Mouse (Mus musculus): Measurements from ENCODE around the gene Zfp629. TPM values are rescaled to one million over a fixed set of nuclear protein-coding genes. Genes with fewer than 3 reads are reported as not detected.
A peak's percentile ranks its signal among the peaks of the same experiment; 100 is the strongest.

Zfp629 gene
- polyA plus RNA-seq, 1 experiment = 6.0 TPM

DNA sequence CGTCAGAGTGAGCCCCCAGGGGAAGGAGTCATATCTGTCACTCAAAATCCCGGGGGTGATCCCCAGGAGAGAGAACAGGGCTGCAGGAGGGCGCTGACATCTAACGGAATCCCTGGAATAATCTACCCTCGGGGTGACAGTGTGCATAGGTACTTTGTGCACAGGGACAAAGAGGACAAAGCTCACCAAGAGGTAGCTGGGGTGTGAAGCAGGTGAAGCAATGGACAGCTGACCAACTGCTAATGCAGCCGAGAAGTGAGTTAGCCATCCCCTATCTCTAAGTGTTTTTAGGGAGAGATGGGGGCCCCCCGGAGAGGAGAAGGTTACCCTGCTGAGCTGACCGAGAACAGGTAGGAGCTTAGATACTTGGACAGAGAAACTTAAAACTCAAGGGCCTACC, 1.5 kb downstream of the Zfp629 start:
- H3K9ac ChIP-seq (ENCODE audit: low read depth, poor library complexity, severe bottlenecking) = peak overlapping the region; percentile 97
- TF ChIP-seq POLR2A (IDR thresholded peaks at IDR 0.05; ENCODE audit: insufficient read depth, low read length) (no peak), CTCF (IDR thresholded peaks at IDR 0.05; ENCODE audit: low read depth, low read length) (no peak)
- H3K4me3 ChIP-seq (ENCODE audit: low read depth, low read length) = peak overlapping the region; percentile 65
- H3K27ac ChIP-seq (ENCODE audit: insufficient read depth, low read length) = no peak overlapping the region
- peaks cover 59% of the 10 kb centered on the region for H3K9me3 ChIP-seq (replicated peaks; ENCODE audit: control insufficient read depth, insufficient read depth, low read length, poor library complexity, severe bottlenecking)
- H3K36me3 ChIP-seq (ENCODE audit: control insufficient read depth, insufficient read depth, low read length, poor library complexity, severe bottlenecking) = no peaks in the 10 kb centered on the region
- no peaks in the 10 kb centered on the region; the same call in 1 of the 2 replicates for H3K27me3 ChIP-seq (ENCODE audit: control insufficient read depth, insufficient read depth, low read length, poor library complexity, severe bottlenecking)
- no peaks in the 10 kb centered on the region for H3K4me1 ChIP-seq (ENCODE audit: control insufficient read depth, insufficient read depth, low read length)

DNA sequence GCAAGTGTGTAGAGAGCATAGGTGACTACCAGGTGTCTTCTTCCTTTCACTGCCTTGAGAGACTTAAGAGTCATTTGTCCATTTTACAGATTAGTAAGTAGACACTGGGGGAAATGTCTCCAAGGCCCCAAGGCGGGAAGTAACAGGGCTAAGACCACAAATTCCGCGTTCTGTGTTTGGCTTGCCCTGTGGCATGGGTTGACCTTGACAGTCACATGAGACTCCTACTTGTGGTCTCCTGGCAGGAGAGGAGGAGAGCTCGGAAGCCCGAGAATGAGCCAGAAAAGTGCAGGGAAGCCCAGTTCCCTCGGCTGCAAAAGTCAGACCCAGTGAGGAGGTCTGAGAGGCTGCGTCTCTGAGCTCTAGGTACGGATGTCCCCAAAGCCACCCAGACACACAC, 2.1 kb downstream of the Zfp629 start:
- H3K4me3 ChIP-seq (ENCODE audit: low read depth, low read length) = no peak overlapping the region
- no peaks in the 10 kb centered on the region; the same call in 1 of the 2 replicates for H3K27me3 ChIP-seq (ENCODE audit: control insufficient read depth, insufficient read depth, low read length, poor library complexity, severe bottlenecking)
- H3K9ac ChIP-seq (ENCODE audit: low read depth, poor library complexity, severe bottlenecking) = no peak overlapping the region
- H3K4me1 ChIP-seq (ENCODE audit: control insufficient read depth, insufficient read depth, low read length) = no peaks in the 10 kb centered on the region
- no peaks in the 10 kb centered on the region for H3K36me3 ChIP-seq (ENCODE audit: control insufficient read depth, insufficient read depth, low read length, poor library complexity, severe bottlenecking)
- TF ChIP-seq POLR2A (IDR thresholded peaks at IDR 0.05; ENCODE audit: insufficient read depth, low read length) = no peak
- no peak for TF ChIP-seq EP300 (IDR thresholded peaks at IDR 0.05; ENCODE audit: insufficient read depth, low read depth, low read length)
- TF ChIP-seq CTCF (IDR thresholded peaks at IDR 0.05; ENCODE audit: low read depth, low read length) = no peak
- peaks cover 60% of the 10 kb centered on the region for H3K9me3 ChIP-seq (replicated peaks; ENCODE audit: control insufficient read depth, insufficient read depth, low read length, poor library complexity, severe bottlenecking)
- no peak overlapping the region for H3K27ac ChIP-seq (ENCODE audit: insufficient read depth, low read length)

DNA sequence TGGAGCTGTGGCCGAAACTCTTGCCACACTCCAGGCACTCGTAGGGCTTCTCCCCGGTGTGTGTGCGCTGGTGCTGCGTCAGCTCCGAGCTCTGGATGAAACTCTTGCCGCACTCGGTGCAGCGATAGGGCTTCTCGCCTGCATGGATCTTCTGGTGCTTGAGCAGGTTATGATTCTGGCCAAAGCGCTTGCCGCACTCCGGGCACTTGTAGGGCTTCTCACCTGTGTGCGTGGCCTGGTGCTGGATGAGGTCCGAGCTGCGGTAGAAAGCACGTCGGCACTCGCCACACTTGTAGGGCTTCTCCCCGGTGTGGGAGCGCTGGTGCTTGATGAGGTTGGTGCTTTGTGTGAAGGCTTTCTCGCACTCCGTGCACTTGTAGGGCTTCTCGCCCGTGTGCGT, 4.0 kb downstream of the Zfp629 start:
- TF ChIP-seq CTCF (IDR thresholded peaks at IDR 0.05; ENCODE audit: low read depth, low read length) (no peak), EP300 (IDR thresholded peaks at IDR 0.05; ENCODE audit: insufficient read depth, low read depth, low read length) (no peak), POLR2A (IDR thresholded peaks at IDR 0.05; ENCODE audit: insufficient read depth, low read length) (no peak)
- Histone ChIP-seq H3K4me3 (ENCODE audit: low read depth, low read length) (no peak overlapping the region), H3K9me3 (replicated peaks; ENCODE audit: control insufficient read depth, insufficient read depth, low read length, poor library complexity, severe bottlenecking) (peaks cover 50% of the 10 kb centered on the region), H3K36me3 (ENCODE audit: control insufficient read depth, insufficient read depth, low read length, poor library complexity, severe bottlenecking) (no peaks in the 10 kb centered on the region), H3K27me3 (ENCODE audit: control insufficient read depth, insufficient read depth, low read length, poor library complexity, severe bottlenecking) (no peaks in the 10 kb centered on the region; the same call in 1 of the 2 replicates), H3K4me1 (ENCODE audit: control insufficient read depth, insufficient read depth, low read length) (no peaks in the 10 kb centered on the region), H3K9ac (ENCODE audit: low read depth, poor library complexity, severe bottlenecking) (no peak overlapping the region), H3K27ac (ENCODE audit: insufficient read depth, low read length) (no peak overlapping the region)

DNA sequence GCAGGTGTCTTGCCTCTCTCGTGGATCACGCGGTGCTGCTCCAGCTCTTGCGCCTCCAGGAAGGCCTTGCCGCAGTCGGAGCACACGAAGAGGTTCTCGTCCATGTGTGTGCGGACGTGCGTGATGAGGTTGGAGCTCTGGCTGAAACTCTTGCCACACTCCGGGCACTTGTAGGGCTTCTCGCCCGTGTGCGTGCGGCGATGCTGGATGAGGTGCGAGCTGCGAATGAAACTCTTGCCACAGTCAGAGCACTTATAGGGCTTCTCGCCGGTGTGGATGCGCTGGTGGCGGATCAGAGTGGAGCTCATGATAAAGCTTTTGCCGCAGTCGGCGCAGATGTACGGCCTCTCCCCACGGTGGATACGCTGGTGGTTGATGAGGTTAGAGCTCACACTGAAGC, 4.6 kb downstream of the Zfp629 start:
- H3K4me1 ChIP-seq (ENCODE audit: control insufficient read depth, insufficient read depth, low read length) = no peaks in the 10 kb centered on the region
- peaks cover 50% of the 10 kb centered on the region for H3K9me3 ChIP-seq (replicated peaks; ENCODE audit: control insufficient read depth, insufficient read depth, low read length, poor library complexity, severe bottlenecking)
- no peak overlapping the region for H3K9ac ChIP-seq (ENCODE audit: low read depth, poor library complexity, severe bottlenecking)
- no peaks in the 10 kb centered on the region for H3K36me3 ChIP-seq (ENCODE audit: control insufficient read depth, insufficient read depth, low read length, poor library complexity, severe bottlenecking)
- no peak for TF ChIP-seq CTCF (IDR thresholded peaks at IDR 0.05; ENCODE audit: low read depth, low read length)
- TF ChIP-seq POLR2A (IDR thresholded peaks at IDR 0.05; ENCODE audit: insufficient read depth, low read length) = no peak
- TF ChIP-seq EP300 (IDR thresholded peaks at IDR 0.05; ENCODE audit: insufficient read depth, low read depth, low read length) = no peak
- H3K4me3 ChIP-seq (ENCODE audit: low read depth, low read length) = no peak overlapping the region
- H3K27ac ChIP-seq (ENCODE audit: insufficient read depth, low read length) = no peak overlapping the region
- H3K27me3 ChIP-seq (ENCODE audit: control insufficient read depth, insufficient read depth, low read length, poor library complexity, severe bottlenecking) = no peaks in the 10 kb centered on the region

DNA sequence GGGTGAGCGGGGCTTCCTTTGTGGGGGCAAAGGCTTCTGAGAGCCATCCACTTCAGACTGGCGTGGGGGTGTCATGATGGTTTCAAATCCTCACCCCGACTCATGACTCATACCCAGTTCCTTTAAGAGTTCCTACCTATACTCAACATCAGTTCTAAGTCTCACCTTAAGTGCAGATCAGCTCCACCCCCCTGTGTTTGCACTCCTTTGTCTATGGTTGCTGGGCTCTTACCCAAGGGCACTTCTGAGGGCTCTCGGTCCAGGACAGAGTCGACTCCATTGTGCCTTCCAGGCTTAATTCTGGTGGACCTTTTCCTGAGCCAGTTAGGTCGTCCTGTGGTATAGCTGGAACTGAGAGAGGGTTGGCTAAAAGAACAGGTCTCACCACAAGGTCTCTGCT, 8.4 kb downstream of the Zfp629 start:
- Histone ChIP-seq H3K27ac (ENCODE audit: insufficient read depth, low read length) (no peak overlapping the region), H3K4me1 (ENCODE audit: control insufficient read depth, insufficient read depth, low read length) (no peaks in the 10 kb centered on the region), H3K4me3 (ENCODE audit: low read depth, low read length) (no peak overlapping the region), H3K27me3 (ENCODE audit: control insufficient read depth, insufficient read depth, low read length, poor library complexity, severe bottlenecking) (no peaks in the 10 kb centered on the region), H3K9me3 (replicated peaks; ENCODE audit: control insufficient read depth, insufficient read depth, low read length, poor library complexity, severe bottlenecking) (peaks cover 33% of the 10 kb centered on the region), H3K36me3 (ENCODE audit: control insufficient read depth, insufficient read depth, low read length, poor library complexity, severe bottlenecking) (no peaks in the 10 kb centered on the region), H3K9ac (ENCODE audit: low read depth, poor library complexity, severe bottlenecking) (no peak overlapping the region)
- no peak for TF ChIP-seq POLR2A (IDR thresholded peaks at IDR 0.05; ENCODE audit: insufficient read depth, low read length)
- TF ChIP-seq CTCF (IDR thresholded peaks at IDR 0.05; ENCODE audit: low read depth, low read length) = no peak
- TF ChIP-seq EP300 (IDR thresholded peaks at IDR 0.05; ENCODE audit: insufficient read depth, low read depth, low read length) = no peak

DNA sequence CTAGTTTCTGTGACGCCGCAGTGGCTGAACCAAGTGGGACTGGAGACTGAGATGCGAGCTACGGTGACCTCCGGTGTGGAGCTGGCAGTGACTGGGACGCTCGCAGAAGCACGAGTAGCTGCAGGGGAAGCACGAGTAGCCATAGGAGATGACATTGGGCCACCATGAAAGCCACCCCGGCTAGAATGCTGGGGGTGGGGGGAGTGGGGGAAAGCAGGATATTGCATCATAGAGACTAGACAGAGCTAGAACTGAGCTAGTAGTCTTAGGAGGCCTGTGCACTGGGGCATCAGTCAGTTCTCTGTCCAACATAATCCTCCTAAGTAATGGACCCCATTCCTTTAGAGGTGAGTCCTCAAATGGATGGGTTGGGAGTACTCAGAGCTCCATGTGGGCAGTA, 11.3 kb downstream of the Zfp629 start:
- H3K9ac ChIP-seq (ENCODE audit: low read depth, poor library complexity, severe bottlenecking) = no peak overlapping the region
- 0 out of 2 replicates have a peak, but pooled peaks cover 2% of the 10 kb centered on the region for H3K36me3 ChIP-seq (ENCODE audit: control insufficient read depth, insufficient read depth, low read length, poor library complexity, severe bottlenecking)
- H3K27me3 ChIP-seq (ENCODE audit: control insufficient read depth, insufficient read depth, low read length, poor library complexity, severe bottlenecking) = no peaks in the 10 kb centered on the region
- no peak overlapping the region for H3K4me3 ChIP-seq (ENCODE audit: low read depth, low read length)
- H3K9me3 ChIP-seq (replicated peaks; ENCODE audit: control insufficient read depth, insufficient read depth, low read length, poor library complexity, severe bottlenecking) = peaks cover 4% of the 10 kb centered on the region; the same call in 1 of the 2 replicates
- TF ChIP-seq POLR2A (IDR thresholded peaks at IDR 0.05; ENCODE audit: insufficient read depth, low read length) (no peak), CTCF (IDR thresholded peaks at IDR 0.05; ENCODE audit: low read depth, low read length) (no peak), EP300 (IDR thresholded peaks at IDR 0.05; ENCODE audit: insufficient read depth, low read depth, low read length) (no peak)
- no peak overlapping the region for H3K27ac ChIP-seq (ENCODE audit: insufficient read depth, low read length)
- no peaks in the 10 kb centered on the region for H3K4me1 ChIP-seq (ENCODE audit: control insufficient read depth, insufficient read depth, low read length)
